Mouse (Mus musculus): ENCODE measurements around the gene Nenf.

The Nenf gene

GRCm38 (mm10) chr1:191323381-191323780, 5.4 kb upstream of the Nenf start:
- peak in 1 of 2 experiments; percentile 45 for DNase-seq (ENCODE audit: low spot score in 2 of 2)

- no peak for DNase-seq (ENCODE audit: low spot score in 2 of 2)
Observed at GRCm38 (mm10) chr1:191318686-191319085, 692 bp upstream of the Nenf start.

- no peak for DNase-seq (ENCODE audit: low spot score in 2 of 2)
Observed at GRCm38 (mm10) chr1:191316818-191317217, 1.2 kb downstream of the Nenf start.

DNA sequence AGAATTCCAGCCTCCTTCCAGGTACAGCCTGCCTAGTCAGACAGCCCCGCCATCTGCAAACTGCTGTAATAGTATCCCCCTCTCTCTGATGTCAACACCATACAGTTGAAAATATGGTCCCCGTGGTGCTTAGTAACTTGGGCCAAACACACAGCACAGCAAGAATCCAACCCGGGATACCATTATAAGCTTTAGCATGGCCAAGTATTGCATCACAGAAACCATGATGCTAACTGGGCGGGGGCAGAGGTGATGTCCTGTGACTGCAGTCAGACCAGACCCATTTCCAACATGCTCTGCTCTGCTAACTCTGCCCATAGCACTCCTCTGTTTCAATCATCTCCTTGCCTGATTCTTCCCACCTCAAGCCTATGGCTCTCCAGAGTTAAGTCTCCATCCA, 4.1 kb downstream of the Nenf start:
- no peak for DNase-seq (ENCODE audit: low spot score in 2 of 2)

DNA sequence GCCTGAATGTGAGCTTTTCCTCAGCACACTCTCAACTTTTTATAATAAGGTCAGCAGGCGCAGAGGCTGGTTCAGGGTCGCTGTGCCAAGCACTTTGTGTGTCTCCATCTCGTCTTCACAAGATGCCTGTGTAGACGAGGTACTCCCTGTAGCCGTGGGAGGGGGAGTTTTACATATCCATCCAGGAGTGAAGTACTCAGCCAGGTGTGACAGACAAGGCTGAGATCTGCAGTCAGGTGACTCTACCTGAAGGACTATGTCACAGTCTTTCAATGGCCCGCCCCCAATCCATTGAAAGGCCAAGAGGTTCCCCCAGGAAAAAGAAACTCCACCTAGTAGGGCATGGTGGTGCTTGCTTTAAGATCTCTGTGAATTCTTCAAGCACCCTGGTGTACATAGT, 4.8 kb downstream of the Nenf start:
- DNase-seq (ENCODE audit: low spot score in 2 of 2): no peak

DNA sequence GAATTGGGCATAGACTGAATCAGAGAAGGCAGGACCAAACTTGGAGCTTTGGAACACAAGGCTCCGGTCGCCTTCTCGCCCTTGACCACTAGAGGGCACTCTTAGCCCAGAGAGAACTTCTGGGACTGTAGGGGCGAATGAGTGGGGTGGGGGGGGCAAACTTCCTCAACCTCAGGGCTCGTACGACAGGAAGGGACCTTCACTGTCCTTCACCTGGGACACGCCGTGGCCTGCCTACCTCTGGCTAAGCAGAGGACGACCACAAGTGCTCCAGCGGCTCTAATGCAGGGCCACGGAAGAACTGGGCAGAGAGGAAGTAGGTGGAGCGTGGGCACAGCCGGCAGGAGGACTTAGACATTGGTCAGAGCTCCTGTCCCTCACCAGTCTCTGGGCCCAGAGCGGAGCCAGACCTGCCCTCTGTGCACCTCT, 5.5 kb downstream of the Nenf start:
- peak; percentile 72 to 79 for DNase-seq (ENCODE audit: low spot score in 2 of 2)

DNA sequence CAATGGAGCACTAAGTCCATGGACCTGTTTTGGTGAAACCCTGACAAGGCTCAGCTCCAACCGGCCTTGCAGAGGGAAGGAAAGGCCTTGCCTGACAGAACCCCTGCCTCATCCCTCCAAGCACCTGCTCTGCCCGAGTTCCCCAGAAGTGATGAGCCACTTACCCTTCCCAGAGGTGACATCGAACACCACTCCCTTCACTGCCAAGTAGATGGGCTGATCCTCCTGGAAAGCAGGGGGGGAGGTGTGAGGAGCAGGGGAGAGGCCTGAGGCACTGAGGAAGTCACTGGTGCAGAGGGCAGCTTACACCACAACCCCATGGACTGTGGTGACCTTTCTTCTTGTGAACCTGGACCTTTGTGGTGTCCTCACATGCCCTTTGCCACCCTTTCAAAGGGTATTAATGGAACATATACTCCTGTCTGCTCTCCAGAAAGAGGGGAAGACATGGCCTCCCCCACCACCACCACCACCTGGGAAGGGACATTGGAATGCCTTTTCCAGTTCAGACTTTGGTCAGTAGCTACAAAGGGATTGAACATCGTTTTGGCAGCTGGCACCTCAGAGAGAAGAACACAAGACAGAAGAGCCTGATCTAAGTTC, 6.6 kb downstream of the Nenf start:
- no peak for DNase-seq (ENCODE audit: low spot score in 2 of 2)

GRCm38 (mm10) chr1:191307766-191308455, 10.1 kb downstream of the Nenf start:
- no peak for DNase-seq (ENCODE audit: low spot score in 2 of 2)

DNA sequence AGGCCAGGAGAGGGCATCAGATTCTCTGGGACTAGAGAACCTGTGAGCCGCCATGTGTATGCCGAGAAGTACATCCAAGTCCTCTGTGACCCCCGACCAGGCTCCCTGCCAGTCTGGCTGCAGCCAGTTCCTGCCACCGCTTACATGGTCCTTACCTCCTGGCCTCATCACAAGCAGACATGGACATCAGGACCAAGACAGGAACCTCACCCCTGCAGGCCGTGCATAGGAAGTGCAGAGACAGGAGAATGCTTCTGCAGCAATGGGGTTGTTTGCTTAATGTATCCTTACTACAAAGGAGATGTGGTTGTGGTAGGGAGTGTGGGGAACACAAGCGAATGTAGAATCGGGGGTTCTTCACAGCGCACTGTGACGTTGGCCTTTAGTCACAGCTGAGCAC, 11.7 kb downstream of the Nenf start:
- DNase-seq (ENCODE audit: low spot score in 2 of 2): no peak

DNA sequence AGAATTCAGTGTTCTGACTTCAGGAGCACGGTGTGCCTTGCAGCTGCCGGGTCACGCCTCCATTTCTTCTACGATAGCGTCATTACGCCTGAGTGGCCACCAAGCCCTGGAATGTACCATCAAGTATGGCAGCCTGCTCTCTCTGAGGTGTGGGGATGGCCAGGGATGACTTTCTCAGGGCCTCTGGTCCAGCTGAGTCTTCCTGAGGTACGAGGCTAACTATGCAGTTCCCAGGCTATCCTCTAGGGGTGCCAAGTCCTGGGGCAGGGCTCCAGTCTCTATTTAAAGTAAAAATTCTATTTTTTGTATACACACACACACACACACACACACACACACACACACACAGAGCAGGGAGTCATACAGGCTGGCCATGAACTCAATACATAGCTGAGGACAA, 12.4 kb downstream of the Nenf start:
- no peak for DNase-seq (ENCODE audit: low spot score in 2 of 2)

- no peak for DNase-seq (ENCODE audit: low spot score in 2 of 2)
Observed at GRCm38 (mm10) chr1:191304216-191304615, 13.8 kb downstream of the Nenf start.

GRCm38 (mm10) chr1:191303736-191304135, 14.3 kb downstream of the Nenf start:
- no peak for DNase-seq (ENCODE audit: low spot score in 2 of 2)

GRCm38 (mm10) chr1:191301903-191302302, 16.1 kb downstream of the Nenf start:
- DNase-seq (ENCODE audit: low spot score in 2 of 2): no peak

DNA sequence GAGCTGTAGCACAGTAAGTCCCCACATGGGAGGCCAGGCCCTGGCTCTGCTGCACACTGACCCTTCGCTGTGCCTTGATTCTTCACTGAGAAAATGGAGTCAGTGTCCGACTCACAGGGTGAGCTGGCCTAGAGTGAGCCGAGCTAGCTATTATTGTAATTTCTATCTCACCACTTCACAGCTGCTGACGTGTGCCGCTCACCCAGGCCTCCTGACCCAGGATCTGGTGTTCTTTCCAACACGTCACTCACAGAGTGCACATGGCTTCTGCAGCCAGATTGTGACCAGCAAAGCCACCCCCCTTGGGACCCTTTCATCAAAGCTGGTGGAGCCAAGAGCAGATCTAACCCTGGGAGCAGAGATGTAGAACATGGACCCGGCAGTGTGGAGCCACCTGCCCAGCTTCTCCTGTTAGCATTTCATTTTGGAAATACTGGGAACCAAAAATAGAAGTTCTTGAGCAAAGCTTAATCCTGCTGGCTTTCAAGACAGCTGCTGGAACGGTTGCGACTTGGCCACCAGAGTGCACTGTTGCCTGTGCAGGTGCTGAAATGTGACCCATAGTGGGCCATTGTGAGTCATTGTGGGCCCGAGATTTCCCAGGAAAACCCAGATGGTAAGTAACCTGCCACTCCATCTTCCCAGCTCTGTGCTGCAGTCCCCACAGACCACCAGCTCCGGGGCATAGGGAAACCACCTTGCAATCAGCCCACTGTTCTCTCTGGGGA, 18.6 kb downstream of the Nenf start:
- no peak for DNase-seq (ENCODE audit: low spot score in 2 of 2)

GRCm38 (mm10) chr1:191298304-191298703, 19.7 kb downstream of the Nenf start:
- no peak for DNase-seq (ENCODE audit: low spot score in 2 of 2)

DNA sequence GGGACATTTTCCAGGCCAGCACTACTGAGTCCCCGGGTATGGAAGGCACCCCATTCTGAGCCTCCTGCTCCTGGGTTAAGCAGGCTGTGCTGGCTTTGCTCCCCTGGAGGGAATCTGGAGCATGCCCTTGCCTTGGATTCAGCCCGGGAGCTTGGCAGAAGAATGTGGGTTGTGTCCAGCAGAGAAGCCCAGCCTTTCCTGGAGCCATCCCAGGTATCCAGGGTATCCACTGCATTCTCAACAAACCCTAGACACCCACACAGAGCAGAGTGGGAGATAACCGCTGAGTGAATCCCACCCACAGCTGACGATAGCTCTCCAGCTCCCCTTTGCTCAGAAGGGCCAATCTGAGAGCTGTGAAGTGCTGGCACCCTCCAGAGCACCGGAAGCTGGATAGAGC, 21.5 kb downstream of the Nenf start:
- DNase-seq (ENCODE audit: low spot score in 2 of 2): no peak

DNA sequence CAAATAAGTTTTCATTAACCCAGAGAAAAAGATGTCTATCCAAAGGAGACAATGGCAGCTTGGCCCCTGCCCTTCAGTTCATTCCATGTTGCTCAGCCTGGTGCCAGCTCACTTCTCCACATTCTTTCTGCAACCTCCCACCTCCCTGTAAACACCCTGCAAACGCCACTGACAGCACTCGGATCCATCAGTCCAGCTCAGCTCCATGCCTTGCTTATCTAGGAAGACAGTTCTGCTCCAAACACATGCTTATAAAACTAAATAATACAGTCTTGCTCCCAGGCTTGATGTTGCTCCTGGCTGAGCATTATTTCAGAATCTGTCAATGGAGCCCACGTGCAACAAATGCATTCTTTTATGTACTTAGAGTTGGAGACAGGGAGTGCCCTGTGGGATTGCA, 22.2 kb downstream of the Nenf start:
- DNase-seq (ENCODE audit: low spot score in 2 of 2): no peak

DNA sequence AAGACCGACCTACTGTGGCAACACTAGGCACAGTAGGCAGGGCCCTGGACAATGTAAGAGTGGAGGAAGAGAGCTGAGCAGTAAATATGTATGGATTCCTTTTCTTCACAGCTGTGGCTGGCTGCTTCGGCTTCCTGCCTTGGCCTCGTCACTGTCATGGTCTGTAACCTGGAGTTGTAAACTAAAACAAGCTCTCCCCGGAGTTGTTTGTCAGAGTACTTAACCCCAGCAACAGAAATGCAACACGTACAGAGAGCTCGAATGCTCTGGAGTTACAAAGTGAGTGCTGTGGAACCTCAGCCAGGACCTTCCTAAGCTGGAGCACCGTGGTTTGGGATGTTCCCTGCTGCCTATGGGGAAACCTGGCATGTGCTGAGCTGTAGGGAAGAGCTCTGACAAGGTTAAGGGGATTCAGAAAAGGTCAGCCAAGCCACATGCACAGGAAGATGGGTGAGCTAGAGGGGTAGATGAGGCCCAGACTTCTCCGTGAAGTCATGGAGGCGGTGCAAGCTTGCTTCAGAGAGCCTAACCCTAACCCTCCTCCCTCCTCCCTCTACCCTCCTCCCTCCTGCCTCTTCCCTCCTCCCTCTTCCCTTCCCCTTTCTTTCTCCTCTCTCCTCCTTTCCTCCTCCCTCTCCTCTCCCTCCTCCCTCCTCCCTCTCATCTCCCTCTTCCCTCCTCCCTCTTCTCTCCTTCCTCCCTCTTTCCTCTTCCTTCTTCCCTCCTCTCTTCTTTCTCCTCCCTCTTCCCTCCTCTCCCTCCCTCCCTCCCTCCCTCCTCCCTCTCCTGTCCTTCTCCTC, 23.8 kb downstream of the Nenf start:
- DNase-seq (ENCODE audit: low spot score in 2 of 2): no peak

GRCm38 (mm10) chr1:191293051-191293450, 24.9 kb downstream of the Nenf start:
- no peak for DNase-seq (ENCODE audit: low spot score in 2 of 2)

DNA sequence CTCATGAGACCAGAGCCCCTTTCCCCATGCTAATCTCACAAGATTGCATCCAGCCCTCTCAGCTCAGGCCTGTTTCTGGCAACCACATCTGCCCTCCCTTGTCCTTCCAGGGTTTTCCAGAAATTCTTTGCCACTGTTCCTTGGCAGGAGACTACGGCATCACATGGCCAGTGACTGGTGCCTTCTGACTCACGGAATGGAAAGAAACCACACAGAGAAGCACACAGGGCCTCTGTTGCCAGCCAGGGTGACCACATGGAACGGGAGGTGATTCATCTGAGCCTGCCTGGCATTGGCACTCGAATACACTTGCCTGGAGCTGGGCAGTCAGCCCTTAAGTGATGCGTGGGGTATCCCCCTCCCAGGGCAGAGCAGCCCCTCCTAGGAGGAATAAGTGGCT, 25.6 kb downstream of the Nenf start:
- no peak for DNase-seq (ENCODE audit: low spot score in 2 of 2)

DNA sequence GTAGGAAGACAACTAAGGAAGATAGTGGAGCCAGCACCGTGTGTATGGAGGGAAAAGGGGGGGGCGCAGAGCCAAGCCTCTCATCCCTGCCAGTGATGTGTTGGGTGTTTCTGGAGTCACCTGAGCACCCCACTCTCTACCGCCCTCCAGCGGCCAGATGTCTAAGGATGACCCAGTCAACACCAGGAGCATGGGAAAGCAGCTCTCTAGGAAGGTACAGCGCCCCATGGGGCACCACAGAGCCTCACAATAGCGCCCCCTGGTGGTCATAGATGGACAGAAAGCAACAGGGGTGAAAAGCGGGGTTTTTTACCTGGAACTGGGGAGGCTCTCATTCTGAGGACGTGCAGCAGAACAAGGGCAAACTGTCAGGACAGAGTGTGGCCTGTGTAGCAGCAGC, 29.2 kb downstream of the Nenf start:
- DNase-seq (ENCODE audit: low spot score in 2 of 2): peak; percentile 38 to 73

DNA sequence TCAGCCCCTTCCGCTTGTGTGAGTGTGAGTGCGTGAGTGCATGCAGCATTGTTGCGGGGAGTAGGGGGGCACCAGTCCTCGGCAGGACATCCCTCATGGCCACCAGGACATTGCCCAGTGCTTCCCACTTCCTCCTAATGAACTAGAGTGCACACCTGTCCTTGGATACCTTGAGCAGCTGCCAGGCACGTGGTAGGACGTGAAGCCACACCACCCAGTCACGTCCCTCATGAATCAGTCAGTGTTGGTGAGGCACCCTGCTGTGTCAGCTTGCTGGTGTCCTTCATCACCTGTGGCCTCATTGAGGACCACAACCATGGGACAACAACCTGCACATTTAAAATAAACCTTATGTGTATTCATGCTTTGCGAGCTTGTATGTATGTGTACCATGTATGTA, 33.5 kb downstream of the Nenf start:
- DNase-seq (ENCODE audit: low spot score in 2 of 2): no peak
